Mouse (Mus musculus): ENCODE measurements at regions not wholly inside any gene's neighbourhood (a gene's known extent, or its start where the extent isn't known, plus 50 kb on each side); places are given as distances from the start of the nearest gene placed in this dataset.

DNA sequence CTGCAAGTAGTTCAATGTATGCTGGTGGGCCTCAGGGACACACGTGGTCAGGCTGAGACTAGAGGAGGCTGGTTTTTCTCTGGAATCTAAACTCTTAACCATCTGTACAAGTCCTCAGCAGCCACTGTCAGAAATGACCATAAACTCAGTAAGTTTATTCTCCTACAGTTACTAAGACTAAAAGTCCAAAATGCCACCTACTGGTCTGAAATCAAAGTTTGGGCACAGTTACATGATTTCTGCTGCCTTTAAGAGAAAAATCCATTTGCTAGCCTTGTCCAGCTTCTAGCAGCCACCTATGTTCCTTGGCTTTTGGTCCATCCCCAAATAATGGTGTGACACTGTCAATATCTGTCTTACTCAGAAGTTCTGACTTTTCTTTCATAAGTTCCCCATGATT lies 300.2 kb upstream of the Thbs1 start:
- H3K9me3 ChIP-seq (ENCODE audit: control insufficient read depth, low read length) = no peaks in the 10 kb centered on the region
- H3K4me3 ChIP-seq (ENCODE audit: low read depth, low read length) = no peak overlapping the region
- H3K4me2 ChIP-seq (ENCODE audit: low read depth, severe bottlenecking) = no peak overlapping the region
- H3K9ac ChIP-seq (ENCODE audit: low read length) = no peak overlapping the region
- H3K36me3 ChIP-seq (ENCODE audit: control insufficient read depth, insufficient read depth, low read length) = no peaks in the 10 kb centered on the region
- no peaks in the 10 kb centered on the region for H3K4me1 ChIP-seq (ENCODE audit: control insufficient read depth, insufficient read depth, low read length)
- no peak for ATAC-seq (ENCODE audit: insufficient number of reproducible peaks, low FRiP score, low TSS enrichment, low read depth)
- no peak overlapping the region for H3K27ac ChIP-seq (replicated peaks; ENCODE audit: low read depth, low read length)
- WGBS = 49% methylated on average over 1 of the region's 1 CpGs
- no peak for DNase-seq (ENCODE audit: low spot score)
- H3K27me3 ChIP-seq (ENCODE audit: control insufficient read depth, insufficient read depth, low read length) = no peaks in the 10 kb centered on the region

DNA sequence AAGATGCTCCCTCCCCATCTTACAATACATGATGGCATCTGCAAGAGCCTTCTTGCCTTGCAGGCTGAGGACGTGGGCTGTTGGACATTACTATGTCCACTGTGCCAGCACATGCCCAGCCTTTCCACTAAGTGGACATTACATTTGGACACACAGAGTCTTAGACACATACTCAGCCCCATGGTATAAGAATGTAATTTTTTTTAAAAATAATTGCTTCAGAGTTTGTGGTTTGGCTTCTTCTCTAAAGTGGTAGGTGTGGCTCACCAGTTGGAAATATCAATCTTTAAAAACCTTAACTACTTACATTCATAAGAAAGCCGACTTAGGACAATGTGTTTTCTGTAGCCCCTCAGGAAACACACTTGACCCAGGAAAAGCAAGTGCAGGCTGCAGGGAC lies 299.7 kb upstream of the Thbs1 start:
- no peak overlapping the region for H3K9ac ChIP-seq (ENCODE audit: low read length)
- no peaks in the 10 kb centered on the region for H3K36me3 ChIP-seq (ENCODE audit: control insufficient read depth, insufficient read depth, low read length)
- no peaks in the 10 kb centered on the region for H3K4me1 ChIP-seq (ENCODE audit: control insufficient read depth, insufficient read depth, low read length)
- DNase-seq (ENCODE audit: low spot score) = no peak
- H3K27ac ChIP-seq (replicated peaks; ENCODE audit: low read depth, low read length) = no peak overlapping the region
- H3K9me3 ChIP-seq (ENCODE audit: control insufficient read depth, low read length) = no peaks in the 10 kb centered on the region
- H3K4me3 ChIP-seq (ENCODE audit: low read depth, low read length) = no peak overlapping the region
- WGBS = 82% methylated on average over 2 of the region's 2 CpGs
- no peak overlapping the region for H3K4me2 ChIP-seq (ENCODE audit: low read depth, severe bottlenecking)
- H3K27me3 ChIP-seq (ENCODE audit: control insufficient read depth, insufficient read depth, low read length) = no peaks in the 10 kb centered on the region
- no peak for ATAC-seq (ENCODE audit: insufficient number of reproducible peaks, low FRiP score, low TSS enrichment, low read depth)

DNA sequence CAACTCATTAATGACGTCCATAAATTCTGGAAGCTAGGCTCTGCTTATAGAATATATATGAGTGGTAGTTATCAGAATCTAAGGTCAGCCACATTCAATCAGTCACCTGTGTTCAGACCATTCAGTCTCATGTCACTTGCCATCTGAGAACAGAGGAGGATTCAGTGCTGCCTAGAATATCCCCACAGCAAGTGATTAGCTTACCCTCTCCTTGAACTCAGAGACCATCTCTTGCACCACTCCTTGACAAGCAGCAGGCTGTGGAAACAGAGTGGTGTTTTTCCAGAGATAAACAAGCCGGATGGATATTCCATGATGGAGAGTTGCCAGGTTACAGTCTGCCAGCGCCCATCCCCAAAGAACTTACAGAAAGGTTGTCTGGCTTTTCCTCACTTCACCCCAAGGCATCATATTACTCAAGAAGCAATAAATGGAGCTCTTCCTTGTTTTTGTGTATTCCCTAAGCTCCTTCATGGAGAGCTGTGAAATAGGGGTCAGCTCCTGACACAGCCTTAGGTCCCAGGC lies 291.9 kb upstream of the Thbs1 start:
- DNase-seq (ENCODE audit: low spot score) (no peak), ATAC-seq (ENCODE audit: insufficient number of reproducible peaks, low FRiP score, low TSS enrichment, low read depth) (no peak)
- H3K4me1 ChIP-seq (ENCODE audit: control insufficient read depth, insufficient read depth, low read length) = no peaks in the 10 kb centered on the region
- WGBS = 81% methylated on average over 3 of the region's 3 CpGs
- H3K36me3 ChIP-seq (ENCODE audit: control insufficient read depth, insufficient read depth, low read length) = no peaks in the 10 kb centered on the region
- no peaks in the 10 kb centered on the region for H3K9me3 ChIP-seq (ENCODE audit: control insufficient read depth, low read length)
- H3K27me3 ChIP-seq (ENCODE audit: control insufficient read depth, insufficient read depth, low read length) = no peaks in the 10 kb centered on the region
- H3K9ac ChIP-seq (ENCODE audit: low read length) = no peak overlapping the region
- no peak overlapping the region for H3K4me2 ChIP-seq (ENCODE audit: low read depth, severe bottlenecking)
- H3K27ac ChIP-seq (replicated peaks; ENCODE audit: low read depth, low read length) = no peak overlapping the region
- H3K4me3 ChIP-seq (ENCODE audit: low read depth, low read length) = no peak overlapping the region

DNA sequence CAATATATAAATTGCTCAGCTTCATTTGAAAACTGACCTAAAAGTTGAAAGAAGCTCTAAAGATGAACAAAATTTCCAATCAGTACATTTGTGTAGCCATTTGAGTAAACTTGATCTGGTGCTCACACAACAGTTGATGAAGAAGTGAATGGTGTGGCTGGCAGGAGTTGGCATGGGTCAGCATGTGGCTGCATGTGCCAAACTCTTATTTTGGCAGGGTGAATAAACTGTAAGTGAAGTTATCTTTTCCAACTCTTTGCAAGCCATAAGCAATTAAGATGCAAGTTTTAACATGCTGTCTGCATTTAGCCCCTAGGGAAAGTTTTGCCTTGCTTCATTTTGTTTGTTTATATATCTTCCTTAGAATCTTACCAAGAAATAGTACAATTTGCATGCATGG lies 291.0 kb upstream of the Thbs1 start:
- Histone ChIP-seq H3K27ac (replicated peaks; ENCODE audit: low read depth, low read length) (no peak overlapping the region), H3K9me3 (ENCODE audit: control insufficient read depth, low read length) (no peaks in the 10 kb centered on the region), H3K27me3 (ENCODE audit: control insufficient read depth, insufficient read depth, low read length) (no peaks in the 10 kb centered on the region), H3K36me3 (ENCODE audit: control insufficient read depth, insufficient read depth, low read length) (no peaks in the 10 kb centered on the region), H3K9ac (ENCODE audit: low read length) (no peak overlapping the region), H3K4me1 (ENCODE audit: control insufficient read depth, insufficient read depth, low read length) (no peaks in the 10 kb centered on the region), H3K4me3 (ENCODE audit: low read depth, low read length) (no peak overlapping the region), H3K4me2 (ENCODE audit: low read depth, severe bottlenecking) (no peak overlapping the region)
- no peak for ATAC-seq (ENCODE audit: insufficient number of reproducible peaks, low FRiP score, low TSS enrichment, low read depth)
- no peak for DNase-seq (ENCODE audit: low spot score)

DNA sequence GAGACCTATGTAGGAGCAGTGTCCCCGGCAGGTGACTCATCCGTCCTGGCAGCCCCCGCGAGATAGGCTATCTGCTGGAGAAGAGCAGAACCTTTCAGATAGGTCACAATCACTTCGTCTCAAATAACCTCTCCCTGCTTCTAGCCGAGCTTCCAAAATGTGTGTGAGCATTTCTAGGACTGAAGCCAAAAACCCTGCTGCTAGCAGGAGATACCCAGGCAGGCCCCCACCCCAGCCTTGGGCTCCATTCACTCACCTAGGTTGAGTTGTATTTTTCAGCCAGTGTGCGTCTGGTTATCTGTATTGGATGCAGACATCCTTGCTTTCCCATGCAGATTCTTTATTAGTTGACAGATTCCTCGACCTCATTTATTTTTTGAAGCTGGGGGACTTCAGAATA lies 286.6 kb upstream of the Thbs1 start:
- ATAC-seq (ENCODE audit: insufficient number of reproducible peaks, low FRiP score, low TSS enrichment, low read depth) (no peak), DNase-seq (ENCODE audit: low spot score) (no peak)
- Histone ChIP-seq H3K9me3 (ENCODE audit: control insufficient read depth, low read length) (no peaks in the 10 kb centered on the region), H3K36me3 (ENCODE audit: control insufficient read depth, insufficient read depth, low read length) (no peaks in the 10 kb centered on the region), H3K4me3 (ENCODE audit: low read depth, low read length) (no peak overlapping the region), H3K27me3 (ENCODE audit: control insufficient read depth, insufficient read depth, low read length) (no peaks in the 10 kb centered on the region), H3K27ac (replicated peaks; ENCODE audit: low read depth, low read length) (no peak overlapping the region), H3K9ac (ENCODE audit: low read length) (no peak overlapping the region), H3K4me1 (ENCODE audit: control insufficient read depth, insufficient read depth, low read length) (no peaks in the 10 kb centered on the region), H3K4me2 (ENCODE audit: low read depth, severe bottlenecking) (no peak overlapping the region)
- WGBS = 83% methylated on average over 8 of the region's 8 CpGs

DNA sequence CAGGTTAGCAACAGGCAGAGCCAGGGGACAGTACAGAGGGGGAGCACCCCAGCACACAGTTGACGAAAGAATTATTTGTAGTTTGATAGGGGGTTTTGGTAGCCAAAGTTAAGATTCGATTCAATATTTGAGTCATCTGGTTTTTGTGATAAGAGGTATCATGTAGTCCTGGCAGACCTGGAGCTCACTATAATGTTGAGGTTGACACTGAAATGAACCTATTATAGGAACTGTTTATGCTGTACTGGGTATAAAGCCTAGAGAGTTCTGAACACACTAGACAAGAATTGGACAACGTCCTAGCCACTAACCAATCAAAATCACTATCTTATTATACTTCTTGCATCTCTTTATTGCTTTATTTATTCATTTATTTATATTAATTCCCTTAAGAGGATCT lies 284.4 kb upstream of the Thbs1 start:
- DNase-seq (ENCODE audit: low spot score) = no peak
- Histone ChIP-seq H3K4me3 (ENCODE audit: low read depth, low read length) (no peak overlapping the region), H3K9me3 (ENCODE audit: control insufficient read depth, low read length) (no peaks in the 10 kb centered on the region), H3K9ac (ENCODE audit: low read length) (no peak overlapping the region), H3K36me3 (ENCODE audit: control insufficient read depth, insufficient read depth, low read length) (no peaks in the 10 kb centered on the region), H3K27ac (replicated peaks; ENCODE audit: low read depth, low read length) (no peak overlapping the region), H3K4me1 (ENCODE audit: control insufficient read depth, insufficient read depth, low read length) (no peaks in the 10 kb centered on the region), H3K4me2 (ENCODE audit: low read depth, severe bottlenecking) (no peak overlapping the region), H3K27me3 (ENCODE audit: control insufficient read depth, insufficient read depth, low read length) (no peaks in the 10 kb centered on the region)
- ATAC-seq (ENCODE audit: insufficient number of reproducible peaks, low FRiP score, low TSS enrichment, low read depth) = no peak
- WGBS = 90% methylated on average over 3 of the region's 3 CpGs

DNA sequence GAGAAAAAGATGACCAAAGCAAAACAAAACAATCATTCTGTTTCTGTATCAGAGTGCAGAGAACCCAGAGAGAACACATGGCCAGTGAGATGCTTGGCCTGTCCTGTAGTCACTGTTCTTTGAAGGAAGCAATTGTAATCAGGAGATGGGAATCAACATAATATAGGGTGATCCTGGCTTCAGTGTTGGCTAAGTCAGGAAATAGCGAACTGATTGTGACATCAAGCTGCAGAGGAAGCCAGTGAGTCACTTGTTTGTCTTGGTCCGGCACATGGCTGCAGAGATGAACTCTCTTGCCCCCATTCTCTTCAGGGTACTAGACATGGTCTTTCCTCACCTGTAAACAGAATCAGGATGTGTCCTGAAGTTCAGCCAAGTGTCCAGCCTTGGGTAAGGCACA lies 273.3 kb upstream of the Thbs1 start:
- Histone ChIP-seq H3K36me3 (ENCODE audit: control insufficient read depth, insufficient read depth, low read length) (no peaks in the 10 kb centered on the region), H3K4me2 (ENCODE audit: low read depth, severe bottlenecking) (no peak overlapping the region), H3K4me1 (ENCODE audit: control insufficient read depth, insufficient read depth, low read length) (no peaks in the 10 kb centered on the region), H3K27me3 (ENCODE audit: control insufficient read depth, insufficient read depth, low read length) (no peaks in the 10 kb centered on the region), H3K27ac (replicated peaks; ENCODE audit: low read depth, low read length) (no peak overlapping the region), H3K4me3 (ENCODE audit: low read depth, low read length) (no peak overlapping the region), H3K9ac (ENCODE audit: low read length) (no peak overlapping the region), H3K9me3 (ENCODE audit: control insufficient read depth, low read length) (no peaks in the 10 kb centered on the region)
- DNase-seq (ENCODE audit: low spot score) = no peak
- WGBS = 85% methylated on average over 2 of the region's 2 CpGs
- ATAC-seq (ENCODE audit: insufficient number of reproducible peaks, low FRiP score, low TSS enrichment, low read depth) = no peak

GRCm38 (mm10) chr2:117840406-117840805 lies 271.3 kb upstream of the Thbs1 start:
- Histone ChIP-seq H3K27ac (replicated peaks; ENCODE audit: low read depth, low read length) (no peak overlapping the region), H3K4me2 (ENCODE audit: low read depth, severe bottlenecking) (no peak overlapping the region), H3K27me3 (ENCODE audit: control insufficient read depth, insufficient read depth, low read length) (no peaks in the 10 kb centered on the region), H3K4me3 (ENCODE audit: low read depth, low read length) (no peak overlapping the region), H3K4me1 (ENCODE audit: control insufficient read depth, insufficient read depth, low read length) (no peaks in the 10 kb centered on the region), H3K36me3 (ENCODE audit: control insufficient read depth, insufficient read depth, low read length) (no peaks in the 10 kb centered on the region), H3K9ac (ENCODE audit: low read length) (no peak overlapping the region), H3K9me3 (ENCODE audit: control insufficient read depth, low read length) (no peaks in the 10 kb centered on the region)
- WGBS = 86% methylated on average over 1 of the region's 1 CpGs
- no peak for ATAC-seq (ENCODE audit: insufficient number of reproducible peaks, low FRiP score, low TSS enrichment, low read depth)
- DNase-seq (ENCODE audit: low spot score) = no peak

DNA sequence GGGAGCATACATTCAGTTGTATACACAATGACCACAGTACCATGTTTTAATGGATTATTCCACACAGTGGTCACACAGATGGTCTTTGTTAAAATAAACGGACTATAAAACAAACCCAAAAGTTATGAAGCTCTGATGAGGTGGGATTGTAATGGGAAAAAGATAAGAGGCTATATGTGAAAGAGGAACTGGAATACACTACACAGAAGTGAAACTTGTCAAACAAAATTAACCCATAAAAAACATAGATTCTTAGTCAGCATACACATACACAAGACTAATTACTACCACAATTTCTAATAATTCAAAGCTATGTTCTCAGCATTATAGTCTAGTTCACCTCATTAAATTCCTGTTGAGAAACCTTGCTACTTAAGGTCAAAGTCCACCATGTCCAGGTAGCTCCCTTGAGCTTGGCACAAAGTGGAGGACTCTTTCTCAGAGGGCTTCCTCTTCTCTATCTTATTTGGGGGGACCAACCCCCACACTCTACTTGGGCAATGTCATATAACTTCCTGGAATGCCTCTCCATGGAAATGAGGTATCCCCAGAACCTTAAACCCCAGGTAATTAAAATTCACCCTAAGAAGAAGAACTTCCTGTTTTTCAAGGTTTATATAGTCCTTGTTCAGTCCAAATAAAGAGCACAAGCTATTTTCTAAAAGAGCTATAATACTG lies 269.2 kb upstream of the Thbs1 start:
- H3K36me3 ChIP-seq (ENCODE audit: control insufficient read depth, insufficient read depth, low read length) = no peaks in the 10 kb centered on the region
- DNase-seq (ENCODE audit: low spot score) (no peak), ATAC-seq (ENCODE audit: insufficient number of reproducible peaks, low FRiP score, low TSS enrichment, low read depth) (no peak)
- H3K9me3 ChIP-seq (ENCODE audit: control insufficient read depth, low read length) = no peaks in the 10 kb centered on the region
- H3K27me3 ChIP-seq (ENCODE audit: control insufficient read depth, insufficient read depth, low read length) = no peaks in the 10 kb centered on the region
- H3K4me3 ChIP-seq (ENCODE audit: low read depth, low read length) = no peak overlapping the region
- no peak overlapping the region for H3K9ac ChIP-seq (ENCODE audit: low read length)
- H3K4me1 ChIP-seq (ENCODE audit: control insufficient read depth, insufficient read depth, low read length) = no peaks in the 10 kb centered on the region
- H3K27ac ChIP-seq (replicated peaks; ENCODE audit: low read depth, low read length) = no peak overlapping the region
- 65% methylated on average over 1 of the region's 1 CpGs for WGBS
- no peak overlapping the region for H3K4me2 ChIP-seq (ENCODE audit: low read depth, severe bottlenecking)
